Mouse (Mus musculus): Measurements from ENCODE around the gene Bach2.

Gene Bach2

GRCm38 (mm10) chr4:32417939-32418338 is 179.3 kb downstream of the Bach2 start:
- in situ Hi-C loops (cut with MboI, MseI), result loop anchor here in 1 of 2 experiments (10.0 kb wide), 1 partner anchor 363 kb away; no protein-coding TSS in a partner anchor

- in situ Hi-C loops (cut with MboI, MseI), result loop anchor here (5.0 to 10.0 kb wide), 3 partner anchors 57 to 367 kb away; no protein-coding TSS in a partner anchor
Measured at GRCm38 (mm10) chr4:32421570-32421969, 183.0 kb downstream of the Bach2 start.

GRCm38 (mm10) chr4:32422427-32422826 is 183.8 kb downstream of the Bach2 start:
- in situ Hi-C loops (cut with MboI, MseI), result loop anchor here (5.0 to 10.0 kb wide), 3 partner anchors 58 to 368 kb away; no protein-coding TSS in a partner anchor

GRCm38 (mm10) chr4:32423667-32424066 is 185.1 kb downstream of the Bach2 start:
- in situ Hi-C loops (cut with MboI, MseI), result loop anchor here (5.0 to 10.0 kb wide), 3 partner anchors 59 to 369 kb away; no protein-coding TSS in a partner anchor

- in situ Hi-C loops (cut with MboI, MseI), result loop anchor here (5.0 to 10.0 kb wide), 3 partner anchors 60 to 370 kb away; no protein-coding TSS in a partner anchor
Measured at GRCm38 (mm10) chr4:32424434-32424833, 185.8 kb downstream of the Bach2 start.

- in situ Hi-C loops (cut with MboI, MseI), result loop anchor here (5.0 to 10.0 kb wide), 3 partner anchors 60 to 370 kb away; no protein-coding TSS in a partner anchor
Measured at GRCm38 (mm10) chr4:32425060-32425459, 186.5 kb downstream of the Bach2 start.

GRCm38 (mm10) chr4:32425641-32426040 is 187.0 kb downstream of the Bach2 start:
- in situ Hi-C loops (cut with MboI, MseI), result loop anchor here (5.0 to 10.0 kb wide), 3 partner anchors 61 to 371 kb away; no protein-coding TSS in a partner anchor

GRCm38 (mm10) chr4:32426779-32427577 is 188.4 kb downstream of the Bach2 start:
- in situ Hi-C loops (cut with MboI, MseI), result loop anchor here (5.0 to 10.0 kb wide), 3 partner anchors 62 to 372 kb away; no protein-coding TSS in a partner anchor

GRCm38 (mm10) chr4:32428738-32429137 is 190.1 kb downstream of the Bach2 start:
- in situ Hi-C loops (cut with MboI, MseI), result loop anchor here (5.0 to 10.0 kb wide), 3 partner anchors 64 to 374 kb away; no protein-coding TSS in a partner anchor

- in situ Hi-C loops (cut with MboI, MseI), result loop anchor here in 1 of 2 experiments (10.0 kb wide), 1 partner anchor 235 kb away; no protein-coding TSS in a partner anchor
Measured at GRCm38 (mm10) chr4:32430136-32430535, 191.5 kb downstream of the Bach2 start.

- in situ Hi-C loops (cut with MboI, MseI), result loop anchor here in 1 of 2 experiments (10.0 kb wide), 1 partner anchor 234 kb away; no protein-coding TSS in a partner anchor
Measured at GRCm38 (mm10) chr4:32430981-32431380, 192.4 kb downstream of the Bach2 start.

GRCm38 (mm10) chr4:32432271-32432781 is 193.7 kb downstream of the Bach2 start:
- in situ Hi-C loops (cut with MboI, MseI), result loop anchor here in 1 of 2 experiments (10.0 kb wide), 1 partner anchor 232 kb away; no protein-coding TSS in a partner anchor

- in situ Hi-C loops (cut with MboI, MseI), result loop anchor here in 1 of 2 experiments (10.0 kb wide), 1 partner anchor 232 kb away; no protein-coding TSS in a partner anchor
Measured at GRCm38 (mm10) chr4:32432945-32433344, 194.3 kb downstream of the Bach2 start.

- in situ Hi-C loops (cut with MboI, MseI), result loop anchor here in 1 of 2 experiments (10.0 kb wide), 1 partner anchor 230 kb away; no protein-coding TSS in a partner anchor
Measured at GRCm38 (mm10) chr4:32434612-32435011, 196.0 kb downstream of the Bach2 start.

GRCm38 (mm10) chr4:32439974-32440739 is 201.6 kb downstream of the Bach2 start:
- in situ Hi-C loops (cut with MboI, MseI), result loop anchor here in 1 of 2 experiments (10.0 kb wide), 1 partner anchor 225 kb away; no protein-coding TSS in a partner anchor

GRCm38 (mm10) chr4:32440740-32441072 is 202.1 kb downstream of the Bach2 start:
- in situ Hi-C loops (cut with MboI, MseI), result no loop called here

- in situ Hi-C loops (cut with MboI, MseI), result no loop called here
Measured at GRCm38 (mm10) chr4:32444671-32445196, 206.1 kb downstream of the Bach2 start.

GRCm38 (mm10) chr4:32447850-32448249 is 209.2 kb downstream of the Bach2 start:
- in situ Hi-C loops (cut with MboI, MseI), result no loop called here

GRCm38 (mm10) chr4:32461986-32462385 is 223.4 kb downstream of the Bach2 start:
- in situ Hi-C loops (cut with MboI, MseI), result no loop called here

- in situ Hi-C loops (cut with MboI, MseI), result no loop called here
Measured at GRCm38 (mm10) chr4:32463065-32463464, 224.5 kb downstream of the Bach2 start.

- in situ Hi-C loops (cut with MboI, MseI), result no loop called here
Measured at GRCm38 (mm10) chr4:32464540-32464939, 225.9 kb downstream of the Bach2 start.
